Mouse (Mus musculus): ENCODE data around the gene Myo1e.

The Myo1e gene

GRCm38 (mm10) chr9:70220461-70221170, 13.5 kb downstream of the Myo1e start:
- in situ Hi-C loops (cut with MboI, MseI) = no loop called here

- in situ Hi-C loops (cut with MboI, MseI) = no loop called here
Measured at GRCm38 (mm10) chr9:70223142-70223541, 16.0 kb downstream of the Myo1e start.

- in situ Hi-C loops (cut with MboI, MseI) = no loop called here
Measured at GRCm38 (mm10) chr9:70224046-70224445, 16.9 kb downstream of the Myo1e start.

- in situ Hi-C loops (cut with MboI, MseI) = no loop called here
Measured at GRCm38 (mm10) chr9:70226359-70226758, 19.2 kb downstream of the Myo1e start.

- in situ Hi-C loops (cut with MboI, MseI) = loop anchor here in 1 of 2 experiments (10.0 kb wide), 1 partner anchor 1945 kb away; no protein-coding TSS in a partner anchor
Measured at GRCm38 (mm10) chr9:70229823-70230222, 22.7 kb downstream of the Myo1e start.

- in situ Hi-C loops (cut with MboI, MseI) = loop anchor here in 1 of 2 experiments (10.0 kb wide), 1 partner anchor 1942 kb away; no protein-coding TSS in a partner anchor
Measured at GRCm38 (mm10) chr9:70232044-70233010, 25.2 kb downstream of the Myo1e start.

GRCm38 (mm10) chr9:70237136-70237535, 30.0 kb downstream of the Myo1e start:
- in situ Hi-C loops (cut with MboI, MseI) = loop anchor here in 1 of 2 experiments (10.0 kb wide), 1 partner anchor 1938 kb away; no protein-coding TSS in a partner anchor

- in situ Hi-C loops (cut with MboI, MseI) = loop anchor here in 1 of 2 experiments (10.0 kb wide), 1 partner anchor 1937 kb away; no protein-coding TSS in a partner anchor
Measured at GRCm38 (mm10) chr9:70237561-70237960, 30.4 kb downstream of the Myo1e start.

- in situ Hi-C loops (cut with MboI, MseI) = loop anchor here in 1 of 2 experiments (10.0 kb wide), 1 partner anchor 1936 kb away; no protein-coding TSS in a partner anchor
Measured at GRCm38 (mm10) chr9:70238391-70238790, 31.2 kb downstream of the Myo1e start.

- in situ Hi-C loops (cut with MboI, MseI) = loop anchor here in 1 of 2 experiments (10.0 kb wide), 1 partner anchor 1936 kb away; no protein-coding TSS in a partner anchor
Measured at GRCm38 (mm10) chr9:70239229-70239628, 32.1 kb downstream of the Myo1e start.

GRCm38 (mm10) chr9:70240703-70241410, 33.7 kb downstream of the Myo1e start:
- in situ Hi-C loops (cut with MboI, MseI) = no loop called here

GRCm38 (mm10) chr9:70241411-70241961, 34.3 kb downstream of the Myo1e start:
- in situ Hi-C loops (cut with MboI, MseI) = no loop called here

- in situ Hi-C loops (cut with MboI, MseI) = no loop called here
Measured at GRCm38 (mm10) chr9:70242112-70242862, 35.1 kb downstream of the Myo1e start.

GRCm38 (mm10) chr9:70243241-70243640, 36.1 kb downstream of the Myo1e start:
- in situ Hi-C loops (cut with MboI, MseI) = no loop called here

- in situ Hi-C loops (cut with MboI, MseI) = no loop called here
Measured at GRCm38 (mm10) chr9:70243708-70244107, 36.6 kb downstream of the Myo1e start.

GRCm38 (mm10) chr9:70244115-70244514, 37.0 kb downstream of the Myo1e start:
- in situ Hi-C loops (cut with MboI, MseI) = no loop called here

- in situ Hi-C loops (cut with MboI, MseI) = no loop called here
Measured at GRCm38 (mm10) chr9:70245040-70245439, 37.9 kb downstream of the Myo1e start.

- in situ Hi-C loops (cut with MboI, MseI) = no loop called here
Measured at GRCm38 (mm10) chr9:70246427-70246826, 39.3 kb downstream of the Myo1e start.

GRCm38 (mm10) chr9:70248046-70248445, 40.9 kb downstream of the Myo1e start:
- in situ Hi-C loops (cut with MboI, MseI) = no loop called here

- in situ Hi-C loops (cut with MboI, MseI) = no loop called here
Measured at GRCm38 (mm10) chr9:70248826-70249225, 41.7 kb downstream of the Myo1e start.
